Mouse (Mus musculus) embryonic fibroblast, embryonic 13.5 days (primary cell): ENCODE data around the gene Fam71d. TPM values are rescaled to one million over a fixed set of nuclear protein-coding genes. Genes with fewer than 3 reads are reported as not detected.

Experiments
- H3K27ac ChIP-seq: 2 replicates; pipeline ENCODE4 v1.5.1; 2012; ENCODE audit warnings: low read length, control low read depth, inconsistent platforms; ENCODE audit not compliant: insufficient read depth
- H3K4me1 ChIP-seq: 2 replicates; pipeline ENCODE4 v1.6.1; 2011; ENCODE audit warnings: low read length; ENCODE audit not compliant: control insufficient read depth, insufficient read depth
- H3K4me3 ChIP-seq: 2 replicates; pipeline ENCODE4 v1.5.1; 2011; ENCODE audit warnings: mild to moderate bottlenecking, control low read depth, low read length; ENCODE audit not compliant: insufficient read depth
- CTCF ChIP-seq: IDR thresholded peaks from 2 replicates; pipeline ENCODE4 v1.5.1; 2011; ENCODE audit warnings: mild to moderate bottlenecking, control low read depth, low read length, moderate library complexity, borderline replicate concordance; ENCODE audit not compliant: insufficient read depth
- POLR2A ChIP-seq: IDR thresholded peaks from 2 replicates; pipeline ENCODE4 v1.6.1; 2011; ENCODE audit warnings: low read depth, mild to moderate bottlenecking, control low read depth, low read length, moderate library complexity
- polyA plus RNA-seq: library from polyadenylated mRNA; stranded (reverse); fragments of >200 nt; gene quantifications from 2 replicates; pipeline ENCODE4 v1.2.4, GENCODE M21; 2011; ENCODE audit warnings: low read depth; ENCODE audit not compliant: missing spikeins, insufficient read length

Fam71d gene
- polyA plus RNA-seq, 1 experiment, result not detected

DNA sequence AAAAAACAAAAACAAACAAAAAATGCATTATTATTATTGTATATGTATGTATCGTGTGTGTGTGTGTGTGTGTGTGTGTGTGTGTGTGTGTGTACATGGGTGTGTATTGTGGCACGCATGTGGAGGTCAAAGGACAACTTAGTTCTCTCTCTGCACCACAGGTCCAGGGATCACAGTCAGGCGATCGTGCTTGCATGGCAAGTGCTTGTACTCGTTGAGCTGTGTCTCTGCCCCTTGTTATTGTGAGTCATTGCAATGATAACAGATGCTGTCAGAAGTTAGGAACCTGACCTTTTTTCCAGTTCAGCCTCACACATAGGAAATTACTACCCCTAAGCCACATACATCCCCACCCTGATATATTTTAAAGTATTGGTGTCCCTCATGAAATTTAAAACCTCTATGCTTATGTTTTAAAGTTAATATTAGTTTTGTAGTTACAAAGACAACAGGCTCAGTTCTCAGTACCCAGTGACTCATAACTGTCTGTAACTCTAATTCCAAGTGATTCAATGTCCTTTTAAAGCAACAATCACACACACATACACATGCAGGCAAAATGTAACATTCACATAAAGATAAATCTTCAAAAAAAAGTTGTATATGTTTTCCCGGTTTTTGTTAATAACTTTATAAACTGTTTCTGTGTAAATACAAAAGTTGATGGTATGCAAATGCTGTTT, 77.8 kb downstream of the Fam71d start:
- Histone ChIP-seq H3K4me1 (no peaks in the 10 kb centered on the region; the same call in 1 of the 2 replicates), H3K4me3 (no peak overlapping the region), H3K27ac (no peak overlapping the region)
- TF ChIP-seq CTCF (no peak), POLR2A (no peak)

DNA sequence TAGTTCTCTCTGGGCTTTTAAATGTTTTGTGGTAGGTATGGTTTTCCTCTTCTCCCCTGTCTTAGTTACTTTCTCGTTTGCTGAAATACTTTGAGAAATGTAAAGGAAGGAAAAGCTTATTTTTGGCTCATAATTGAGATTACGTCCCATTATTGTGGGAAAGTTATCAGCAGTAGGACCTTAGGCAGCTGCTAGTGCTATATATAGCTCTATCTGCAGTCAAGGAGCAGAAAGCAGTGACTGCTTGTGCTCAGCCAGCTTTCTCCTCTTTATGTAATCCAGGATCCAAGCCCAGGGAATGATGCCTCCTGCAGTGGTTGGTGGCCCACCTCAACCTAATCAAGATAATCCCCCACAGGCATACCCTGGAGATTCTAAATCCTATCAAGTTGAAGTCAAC, 81.9 kb downstream of the Fam71d start:
- H3K4me1 ChIP-seq, result peaks cover 2% of the 10 kb centered on the region; the same call in 1 of the 2 replicates
- TF ChIP-seq CTCF (no peak), POLR2A (no peak)
- no peak overlapping the region for H3K27ac ChIP-seq
- no peak overlapping the region for H3K4me3 ChIP-seq

- H3K4me3 ChIP-seq, result no peak overlapping the region
- TF ChIP-seq POLR2A (no peak), CTCF (no peak)
- no peak overlapping the region for H3K27ac ChIP-seq
- H3K4me1 ChIP-seq, result peaks cover 2% of the 10 kb centered on the region
These were observed 86.6 kb downstream of the Fam71d start for GRCm38 (mm10) chr12:78777916-78778315.

GRCm38 (mm10) chr12:78778423-78779067, 87.2 kb downstream of the Fam71d start:
- peaks cover 2% of the 10 kb centered on the region for H3K4me1 ChIP-seq
- TF ChIP-seq POLR2A (no peak), CTCF (no peak)
- H3K27ac ChIP-seq, result no peak overlapping the region
- H3K4me3 ChIP-seq, result no peak overlapping the region

Other genes starting within 250 kb of the Fam71d start
- 22.4 and 25.3 TPM in 2 replicates for gene Mpp5, start 57.4 kb downstream of the Fam71d start, polyA plus RNA-seq
- 78.6 and 87.3 TPM in 2 replicates for gene Atp6v1d, start 170.1 kb downstream of the Fam71d start, polyA plus RNA-seq
- 128 and 135 TPM in 2 replicates for gene Eif2s1, start 170.3 kb downstream of the Fam71d start, polyA plus RNA-seq
- 0.52 TPM in 1 of 2 replicates, not detected in the other for gene Plek2, start 215.4 kb downstream of the Fam71d start, polyA plus RNA-seq